Mouse (Mus musculus): ENCODE measurements around the gene Rassf7. TPM values are rescaled to one million over a fixed set of nuclear protein-coding genes. Genes with fewer than 3 reads are reported as not detected.

The Rassf7 gene
- polyA plus RNA-seq, 1 experiment = 17.9 TPM

- peak overlapping the region; percentile 81 for H3K4me3 ChIP-seq (replicated peaks; ENCODE audit: control insufficient read depth, low read depth, low read length)
- peak; percentile 79 for TF ChIP-seq CTCF (IDR thresholded peaks at IDR 0.05; ENCODE audit: control insufficient read depth, insufficient read depth, low read length)
- TF ChIP-seq POLR2A (IDR thresholded peaks at IDR 0.05; ENCODE audit: borderline replicate concordance, control insufficient read depth, low read depth, low read length) = no peak; the same call in 1 of the 2 replicates
- peaks cover 6% of the 10 kb centered on the region for H3K4me1 ChIP-seq (ENCODE audit: control insufficient read depth, insufficient read depth, low read length)
- 3% methylated on average over 12 of the region's 12 CpGs for WGBS
- peak overlapping the region; percentile 57 for H3K27ac ChIP-seq (ENCODE audit: control insufficient read depth, insufficient read depth, low read depth, low read length, poor library complexity)
Observed at GRCm38 (mm10) chr7:141264761-141265410, 49.2 kb downstream of the Rassf7 start.

GRCm38 (mm10) chr7:141265411-141265738 lies 49.7 kb downstream of the Rassf7 start:
- peaks cover 6% of the 10 kb centered on the region for H3K4me1 ChIP-seq (ENCODE audit: control insufficient read depth, insufficient read depth, low read length)
- peak overlapping the region; percentile 81 for H3K4me3 ChIP-seq (replicated peaks; ENCODE audit: control insufficient read depth, low read depth, low read length)
- H3K27ac ChIP-seq (ENCODE audit: control insufficient read depth, insufficient read depth, low read depth, low read length, poor library complexity) = peak overlapping the region; percentile 57
- TF ChIP-seq CTCF (IDR thresholded peaks at IDR 0.05; ENCODE audit: control insufficient read depth, insufficient read depth, low read length) = no peak; the same call in 1 of the 2 replicates
- TF ChIP-seq POLR2A (IDR thresholded peaks at IDR 0.05; ENCODE audit: borderline replicate concordance, control insufficient read depth, low read depth, low read length) = no peak
- WGBS = 23% methylated on average over 11 of the region's 11 CpGs

GRCm38 (mm10) chr7:141265739-141266561 lies 50.3 kb downstream of the Rassf7 start, which contains the start of gene Irf7:
TSS of gene Irf7 (minus strand) at chr7:141266481.
- Histone ChIP-seq H3K4me3 (replicated peaks; ENCODE audit: control insufficient read depth, low read depth, low read length) (peak within 1 kb of the TSS; percentile 81), H3K4me1 (ENCODE audit: control insufficient read depth, insufficient read depth, low read length) (peaks cover 6% of the 10 kb centered on the region), H3K27ac (ENCODE audit: control insufficient read depth, insufficient read depth, low read depth, low read length, poor library complexity) (peak within 1 kb of the TSS; percentile 83)
- TF ChIP-seq CTCF (IDR thresholded peaks at IDR 0.05; ENCODE audit: control insufficient read depth, insufficient read depth, low read length) (no peak), POLR2A (IDR thresholded peaks at IDR 0.05; ENCODE audit: borderline replicate concordance, control insufficient read depth, low read depth, low read length) (peak; percentile 81; the same call in 1 of the 2 replicates)
- WGBS = under 1% methylated on average over 25 of the region's 25 CpGs

Other genes with a start within 250 kb of the Rassf7 start
- gene Ifitm1, start 248.6 kb upstream of the Rassf7 start, polyA plus RNA-seq (2011; ENCODE audit: insufficient read depth, insufficient read length, low replicate concordance, missing spikeins) = 32.8 and 82.9 TPM in 2 replicates
- gene Ifitm3, start 205.1 kb upstream of the Rassf7 start, polyA plus RNA-seq (2011; ENCODE audit: insufficient read depth, insufficient read length, low replicate concordance, missing spikeins) = 166 and 209 TPM in 2 replicates
- 195 and 524 TPM in 2 replicates for gene Ifitm6, start 197.9 kb upstream of the Rassf7 start, polyA plus RNA-seq (2011; ENCODE audit: insufficient read depth, insufficient read length, low replicate concordance, missing spikeins)
- gene Gm17387, start 186.7 kb upstream of the Rassf7 start, polyA plus RNA-seq (2011; ENCODE audit: insufficient read depth, insufficient read length, low replicate concordance, missing spikeins) = not detected in 2 replicates
- 0.36 and 2.1 TPM in 2 replicates for gene B4galnt4, start 154.8 kb upstream of the Rassf7 start, polyA plus RNA-seq (2011; ENCODE audit: insufficient read depth, insufficient read length, low replicate concordance, missing spikeins)
- gene Pkp3, start 137.6 kb upstream of the Rassf7 start, polyA plus RNA-seq (2011; ENCODE audit: insufficient read depth, insufficient read length, low replicate concordance, missing spikeins) = 5.4 and 15.9 TPM in 2 replicates
- gene Sigirr, start 115.3 kb upstream of the Rassf7 start, polyA plus RNA-seq (2011; ENCODE audit: insufficient read depth, insufficient read length, low replicate concordance, missing spikeins) = 10.4 and 19.8 TPM in 2 replicates
- 2.5 TPM in 1 of 2 replicates, not detected in the other for gene Ano9, start 98.1 kb upstream of the Rassf7 start, polyA plus RNA-seq (2011; ENCODE audit: insufficient read depth, insufficient read length, low replicate concordance, missing spikeins)
- gene Ptdss2, start 93.5 kb upstream of the Rassf7 start, polyA plus RNA-seq (2011; ENCODE audit: insufficient read depth, insufficient read length, low replicate concordance, missing spikeins) = 66.7 and 84.6 TPM in 2 replicates
- gene Rnh1, start 43.0 kb upstream of the Rassf7 start, polyA plus RNA-seq (2011; ENCODE audit: insufficient read depth, insufficient read length, low replicate concordance, missing spikeins) = 17.8 and 27.6 TPM in 2 replicates
- 108 and 168 TPM in 2 replicates for gene Hras, start 21.9 kb upstream of the Rassf7 start, polyA plus RNA-seq (2011; ENCODE audit: insufficient read depth, insufficient read length, low replicate concordance, missing spikeins)
- gene Lrrc56, start 21.7 kb upstream of the Rassf7 start, polyA plus RNA-seq (2011; ENCODE audit: insufficient read depth, insufficient read length, low replicate concordance, missing spikeins) = 2.2 and 3.1 TPM in 2 replicates
- 0.47 and 1.9 TPM in 2 replicates for gene Lmntd2, start 1.8 kb upstream of the Rassf7 start, polyA plus RNA-seq (2011; ENCODE audit: insufficient read depth, insufficient read length, low replicate concordance, missing spikeins)
- 76.7 and 130 TPM in 2 replicates for gene Phrf1, start 12.9 kb downstream of the Rassf7 start, polyA plus RNA-seq (2011; ENCODE audit: insufficient read depth, insufficient read length, low replicate concordance, missing spikeins)
- gene Irf7, start 50.6 kb downstream of the Rassf7 start, polyA plus RNA-seq (2011; ENCODE audit: insufficient read depth, insufficient read length, low replicate concordance, missing spikeins) = 37.9 and 60.3 TPM in 2 replicates
- gene Cdhr5, start 60.9 kb downstream of the Rassf7 start, polyA plus RNA-seq (2011; ENCODE audit: insufficient read depth, insufficient read length, low replicate concordance, missing spikeins) = not detected in 2 replicates
- not detected in 2 replicates for gene Sct, start 63.3 kb downstream of the Rassf7 start, polyA plus RNA-seq (2011; ENCODE audit: insufficient read depth, insufficient read length, low replicate concordance, missing spikeins)
- gene Drd4, start 76.1 kb downstream of the Rassf7 start, polyA plus RNA-seq (2011; ENCODE audit: insufficient read depth, insufficient read length, low replicate concordance, missing spikeins) = not detected in 2 replicates
- 49.1 and 51.4 TPM in 2 replicates for gene Deaf1, start 111.8 kb downstream of the Rassf7 start, polyA plus RNA-seq (2011; ENCODE audit: insufficient read depth, insufficient read length, low replicate concordance, missing spikeins)
- gene Tmem80, start 111.9 kb downstream of the Rassf7 start, polyA plus RNA-seq (2011; ENCODE audit: insufficient read depth, insufficient read length, low replicate concordance, missing spikeins) = 23.5 and 33.0 TPM in 2 replicates
- 0.57 and 0.79 TPM in 2 replicates for gene Eps8l2, start 123.0 kb downstream of the Rassf7 start, polyA plus RNA-seq (2011; ENCODE audit: insufficient read depth, insufficient read length, low replicate concordance, missing spikeins)
- 324 and 522 TPM in 2 replicates for gene Taldo1, start 176.3 kb downstream of the Rassf7 start, polyA plus RNA-seq (2011; ENCODE audit: insufficient read depth, insufficient read length, low replicate concordance, missing spikeins)
- gene Gatd1, start 198.3 kb downstream of the Rassf7 start, polyA plus RNA-seq (2011; ENCODE audit: insufficient read depth, insufficient read length, low replicate concordance, missing spikeins) = 26.2 and 33.6 TPM in 2 replicates
- 3.4 TPM in 1 of 2 replicates, not detected in the other for gene Cend1, start 213.6 kb downstream of the Rassf7 start, polyA plus RNA-seq (2011; ENCODE audit: insufficient read depth, insufficient read length, low replicate concordance, missing spikeins)
- gene Slc25a22, start 222.0 kb downstream of the Rassf7 start, polyA plus RNA-seq (2011; ENCODE audit: insufficient read depth, insufficient read length, low replicate concordance, missing spikeins) = 18.1 and 30.3 TPM in 2 replicates
- gene Pidd1, start 228.2 kb downstream of the Rassf7 start, polyA plus RNA-seq (2011; ENCODE audit: insufficient read depth, insufficient read length, low replicate concordance, missing spikeins) = 19.4 and 39.6 TPM in 2 replicates
- 2,580 and 2,615 TPM in 2 replicates for gene Rplp2, start 231.5 kb downstream of the Rassf7 start, polyA plus RNA-seq (2011; ENCODE audit: insufficient read depth, insufficient read length, low replicate concordance, missing spikeins)
- gene Pnpla2, start 239.3 kb downstream of the Rassf7 start, polyA plus RNA-seq (2011; ENCODE audit: insufficient read depth, insufficient read length, low replicate concordance, missing spikeins) = 14.4 and 21.3 TPM in 2 replicates
- 12.4 and 20.7 TPM in 2 replicates for gene Cracr2b, start 245.2 kb downstream of the Rassf7 start, polyA plus RNA-seq (2011; ENCODE audit: insufficient read depth, insufficient read length, low replicate concordance, missing spikeins)

Measured in bone marrow, adult 2 months (tissue).